Mouse (Mus musculus): ENCODE data around the gene Rpl22. TPM values are rescaled to one million over a fixed set of nuclear protein-coding genes. Genes with fewer than 3 reads are reported as not detected.

The Rpl22 gene
- 100 to 1,000 TPM; 165 to 223 TPM for total RNA-seq (2021)
- long read RNA-seq, experiment 1, transcript Rpl22-205 (4 exons, 581 nt): major isoform, 73 of 118 reads
- long read RNA-seq, experiment 1, partial matches to known transcripts: 16 of 118 reads
- long read RNA-seq, experiment 1, other reads (novel, unspliced or antisense): 29 of 118 reads
- long read RNA-seq, experiment 2, transcript Rpl22-205 (4 exons, 581 nt): major isoform, 121 of 183 reads
- long read RNA-seq, experiment 2, partial matches to known transcripts: 31 of 183 reads
- long read RNA-seq, experiment 2, other reads (novel, unspliced or antisense): 31 of 183 reads

DNA sequence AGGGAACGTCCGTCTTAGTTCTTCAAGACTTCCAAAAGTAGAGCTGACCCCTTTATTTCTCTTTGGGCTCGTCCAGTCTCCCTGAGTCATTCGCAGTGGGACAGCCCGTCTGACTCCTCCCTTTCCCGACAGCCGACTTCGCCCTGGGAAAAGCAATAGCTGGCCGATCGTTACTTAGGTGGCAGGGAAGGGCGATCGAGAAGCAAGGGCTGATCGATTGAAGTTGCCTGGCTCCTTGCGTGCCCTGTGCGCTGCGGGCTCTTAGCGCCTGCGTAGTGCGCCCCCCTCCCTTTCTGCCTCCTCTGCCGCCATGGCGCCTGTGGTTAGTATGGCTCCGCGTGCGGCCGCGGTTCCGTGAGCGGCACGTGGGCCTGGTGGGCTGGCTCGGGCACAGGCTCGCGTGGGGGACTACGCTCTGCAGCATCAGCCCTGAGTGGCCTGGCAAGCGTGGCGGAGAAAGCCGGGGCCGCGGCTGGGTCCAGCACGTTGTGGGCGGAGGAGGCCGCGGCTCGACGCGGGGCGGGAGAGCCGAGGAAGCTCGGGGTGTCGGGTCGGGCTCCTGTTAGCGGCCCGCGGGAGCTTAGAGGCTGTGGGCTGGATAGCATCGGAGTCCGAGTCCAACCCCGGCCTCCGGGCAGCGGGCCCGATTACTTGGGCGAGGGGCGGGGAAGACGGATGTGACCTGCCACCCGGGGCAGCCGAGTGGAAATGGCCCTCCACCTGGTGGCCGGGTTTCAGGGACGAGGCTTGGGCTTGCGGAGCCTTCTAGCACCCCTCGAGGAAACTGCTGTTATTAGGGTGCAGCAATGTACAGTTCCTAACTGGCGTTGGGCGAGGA lies at the start of gene Rpl22:
Rpl22 (plus strand) TSS at position 169 of the 838 bp plus-strand sequence.
- intact Hi-C loops (cut with DNase I): no loop called here

DNA sequence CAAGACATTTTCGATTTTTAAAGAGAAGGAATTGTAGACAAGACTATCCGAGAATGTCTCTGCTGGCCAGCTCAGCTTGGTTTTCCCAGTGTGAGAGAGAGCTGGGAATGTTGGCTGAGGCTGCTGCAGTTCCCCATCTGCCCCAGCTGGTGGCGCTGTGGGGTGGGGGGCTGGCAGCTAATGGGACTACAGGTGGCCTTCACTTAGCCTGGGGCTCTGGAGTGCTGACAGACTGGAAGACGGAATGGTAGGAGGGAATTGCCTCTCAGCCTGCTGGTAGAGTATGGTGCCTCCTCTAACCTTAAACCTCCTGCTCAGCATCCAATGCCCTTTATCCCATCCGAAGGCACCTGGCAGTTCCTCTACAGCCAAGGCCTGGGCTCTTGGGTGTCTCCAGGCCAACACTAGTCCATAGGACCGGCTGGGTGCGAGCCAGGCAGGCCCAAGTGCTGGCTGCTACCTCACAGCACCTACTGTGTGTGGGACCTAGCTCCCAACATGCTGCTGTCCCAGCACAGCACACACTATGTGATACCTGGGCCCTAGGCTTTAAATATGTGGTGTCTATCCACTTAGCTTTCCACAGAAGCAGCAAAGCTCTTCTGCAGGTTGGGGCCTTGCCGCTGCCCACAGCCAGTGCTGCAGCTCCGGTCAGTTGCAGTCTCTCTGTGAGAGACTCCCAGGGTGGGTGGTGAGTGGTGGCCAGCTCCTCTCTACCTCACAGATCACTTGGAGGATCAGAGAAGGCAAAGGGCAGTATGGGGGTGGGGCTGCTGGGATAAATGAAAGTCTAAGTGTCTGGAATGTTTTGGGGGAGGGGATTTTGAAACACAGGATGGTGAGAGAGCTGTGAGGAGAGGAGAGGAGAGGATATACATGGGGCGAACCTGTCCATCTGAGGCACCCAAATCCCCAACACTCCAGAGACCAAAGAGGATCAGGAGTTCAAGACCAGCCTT lies 48.9 kb upstream of the Rpl22 start:
- DNase-seq: no peak
- intact Hi-C loops (cut with DNase I): no loop called here

More for the DNA sequence above, at the start of gene Rpl22:
- peak; percentile 84 to 90 for DNase-seq

DNA sequence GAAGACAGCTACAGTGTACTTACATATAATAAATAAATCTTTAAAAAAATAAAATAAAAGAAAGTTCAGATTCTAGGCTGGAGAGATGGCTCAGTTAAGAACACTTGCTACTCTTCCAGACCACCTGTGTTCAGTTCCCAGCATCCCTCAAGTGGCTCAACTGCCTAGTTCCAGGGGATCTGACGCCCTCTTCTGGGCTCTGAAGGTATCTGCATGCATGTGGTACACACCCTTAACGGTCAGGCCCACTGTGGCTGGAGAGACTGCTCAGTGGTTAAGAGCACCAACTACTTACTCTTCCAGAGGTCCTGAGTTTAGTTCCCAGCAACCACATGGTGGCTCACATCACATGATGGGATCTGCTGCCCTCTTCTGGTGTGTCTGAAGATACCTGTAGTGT lies 47.6 kb upstream of the Rpl22 start:
- DNase-seq: no peak
- intact Hi-C loops (cut with DNase I): no loop called here

DNA sequence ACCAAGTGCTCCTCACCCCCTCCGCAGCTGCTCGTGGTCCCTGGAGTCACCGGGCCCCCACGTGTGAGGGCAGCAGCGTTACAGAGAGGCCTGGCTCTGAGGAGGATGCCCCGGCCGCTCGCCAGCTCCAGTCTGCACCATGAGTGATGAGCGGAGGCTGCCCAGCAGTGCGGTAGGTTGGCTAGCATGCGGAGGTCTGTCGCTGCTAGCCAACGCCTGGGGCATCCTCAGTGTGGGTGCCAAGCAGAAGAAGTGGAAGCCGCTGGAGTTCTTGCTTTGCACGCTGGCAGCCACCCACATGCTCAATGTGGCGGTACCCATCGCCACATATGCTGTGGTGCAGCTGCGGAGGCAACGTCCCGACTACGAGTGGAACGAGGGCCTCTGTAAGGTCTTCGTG lies 46.6 kb upstream of the Rpl22 start:
- no peak for DNase-seq
- intact Hi-C loops (cut with DNase I): no loop called here

DNA sequence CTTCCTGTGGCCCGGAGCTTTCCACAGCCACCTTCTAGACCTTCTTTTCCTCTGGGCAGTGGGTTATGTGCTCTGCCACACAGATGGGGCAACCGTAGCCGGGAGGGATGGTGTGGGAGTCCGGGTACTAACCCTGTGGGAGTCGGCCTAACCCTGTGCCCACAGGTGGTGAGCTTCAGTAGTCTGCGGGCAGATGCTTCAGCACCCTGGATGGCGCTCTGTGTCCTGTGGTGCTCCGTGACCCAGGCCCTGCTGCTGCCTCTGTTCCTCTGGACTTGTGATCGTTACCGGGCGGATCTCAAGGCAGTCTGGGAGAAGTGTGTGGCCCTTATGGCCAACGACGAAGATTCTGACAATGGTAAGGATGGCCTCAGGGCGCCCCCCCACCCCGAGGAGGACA lies 43.9 kb upstream of the Rpl22 start:
- no peak for DNase-seq
- intact Hi-C loops (cut with DNase I): no loop called here

DNA sequence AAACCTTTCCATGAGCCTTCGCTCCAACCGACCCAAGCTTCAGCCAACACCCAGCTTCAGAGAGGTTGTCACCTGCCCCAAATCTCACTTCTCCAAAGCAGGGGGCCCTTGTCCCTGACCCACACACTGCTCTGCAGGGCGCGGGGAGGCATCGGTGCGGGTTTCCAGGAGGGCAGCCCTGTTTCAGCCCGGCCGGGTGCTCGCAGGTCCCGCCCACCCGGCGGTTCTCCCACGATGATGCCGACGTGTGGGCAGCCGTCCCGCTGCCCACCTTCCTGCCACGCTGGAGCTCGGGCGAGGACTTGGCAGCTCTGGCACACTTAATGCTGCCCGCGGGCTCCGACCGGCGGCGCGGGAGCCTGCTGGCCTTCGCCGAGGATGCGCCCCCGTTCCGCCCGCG lies 42.8 kb upstream of the Rpl22 start:
- no peak for DNase-seq
- intact Hi-C loops (cut with DNase I): loop anchor here (2.0 kb wide), 1 partner anchor 110 kb away; no protein-coding TSS in a partner anchor

DNA sequence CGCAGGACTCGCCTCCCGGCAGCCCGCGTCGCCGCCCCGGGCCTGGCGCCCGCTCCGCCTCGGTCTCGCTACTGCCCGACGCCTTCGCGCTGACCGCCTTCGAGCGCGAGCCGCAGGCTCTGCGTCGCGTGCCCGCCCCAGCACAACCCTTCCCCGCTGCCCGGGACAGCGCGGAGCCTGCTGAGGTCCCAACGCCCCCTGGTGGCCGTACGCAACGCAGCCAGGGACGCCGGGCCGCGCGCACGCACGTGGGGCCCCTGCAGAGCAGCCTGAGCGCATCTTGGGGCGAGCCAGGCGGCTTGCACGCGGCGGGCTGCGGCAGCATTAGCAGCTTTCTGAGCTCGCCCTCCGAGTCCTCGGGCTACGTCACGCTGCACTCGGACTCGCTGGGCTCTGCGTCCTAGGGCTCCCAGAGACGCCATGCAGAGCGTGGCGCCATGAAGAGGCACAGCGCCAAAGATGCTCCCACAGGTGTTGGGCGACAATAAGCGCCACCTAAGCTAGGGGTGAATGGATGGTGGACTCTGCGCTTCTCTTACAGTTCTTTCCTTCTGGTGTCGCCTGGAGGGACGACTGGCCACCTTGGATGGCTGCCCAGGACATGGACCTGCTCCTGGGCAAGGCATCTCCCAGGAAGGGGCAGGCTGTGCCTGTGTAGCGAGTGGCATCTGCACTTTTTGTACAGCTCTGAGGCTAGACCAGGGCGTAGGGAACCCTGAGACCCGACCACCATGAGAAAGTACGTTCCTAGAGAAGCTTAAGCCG lies 42.2 kb upstream of the Rpl22 start:
- intact Hi-C loops (cut with DNase I): loop anchor here (2.0 kb wide), 1 partner anchor 111 kb away; no protein-coding TSS in a partner anchor
- peak; percentile 73 to 75 for DNase-seq

DNA sequence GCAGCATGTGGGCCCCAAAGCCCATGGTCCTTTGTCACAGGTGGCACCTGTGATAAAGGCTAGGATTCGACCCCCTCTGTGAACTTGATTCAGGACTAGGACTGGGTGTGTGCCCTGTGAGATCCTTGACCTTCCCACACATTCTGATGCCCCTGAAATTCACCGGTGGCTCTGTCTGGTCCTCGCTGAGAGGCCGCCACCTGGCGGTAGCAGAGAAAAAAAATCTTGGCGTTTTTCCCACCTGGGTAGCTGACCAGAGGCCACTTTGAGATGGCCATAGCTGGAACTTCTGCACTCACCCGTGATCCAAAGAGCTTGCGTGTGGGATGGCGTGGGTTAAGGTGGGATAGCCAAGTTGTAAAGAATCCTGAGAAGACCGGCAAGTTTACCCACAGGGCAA lies 40.0 kb upstream of the Rpl22 start:
- intact Hi-C loops (cut with DNase I): loop anchor here (2.0 kb wide), 1 partner anchor 73 kb away; no protein-coding TSS in a partner anchor
- peak; percentile 47 to 50 for DNase-seq

DNA sequence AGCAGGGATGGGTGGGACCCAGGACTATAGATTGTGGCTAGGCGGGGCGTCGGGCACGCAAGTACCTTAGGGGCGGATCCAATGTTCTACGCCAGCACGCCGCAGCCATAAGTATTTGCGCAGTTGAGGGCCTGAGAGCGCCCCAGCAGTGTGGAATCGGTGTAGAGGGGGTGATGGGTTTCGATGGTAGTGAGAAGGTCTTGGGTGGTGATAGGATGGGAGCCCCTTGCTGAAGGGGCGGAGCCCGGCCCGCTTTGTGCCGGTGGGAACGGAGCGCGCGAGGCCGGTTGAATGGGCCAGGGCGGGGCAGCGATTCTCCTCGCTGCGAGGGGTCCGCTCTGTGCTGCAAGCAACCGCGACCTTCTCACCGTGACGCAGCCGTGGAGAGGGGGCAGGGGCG lies 39.4 kb upstream of the Rpl22 start:
- no peak for DNase-seq
- intact Hi-C loops (cut with DNase I): no loop called here

DNA sequence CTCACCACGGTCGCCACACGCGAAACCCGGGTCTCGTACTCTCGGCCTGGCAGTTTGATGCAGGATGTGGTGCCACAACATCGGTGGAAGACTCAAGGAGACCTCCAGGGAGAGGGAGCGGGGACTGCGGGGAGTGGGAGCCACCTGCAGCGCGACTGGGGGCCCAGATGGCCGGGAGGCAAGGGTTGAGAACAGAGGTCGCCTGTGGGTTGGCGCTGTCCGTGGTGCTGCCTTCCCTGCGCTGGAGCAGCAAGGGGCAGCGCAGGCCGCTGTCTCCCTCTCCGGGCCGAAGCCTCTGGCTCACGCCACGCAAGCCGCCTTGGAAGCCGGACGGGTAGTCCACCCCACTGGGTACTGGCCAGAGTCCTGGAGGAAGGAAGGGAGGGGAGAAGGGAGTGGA lies 38.7 kb upstream of the Rpl22 start:
- intact Hi-C loops (cut with DNase I): no loop called here
- DNase-seq: peak in 1 of 2 experiments; percentile 51

DNA sequence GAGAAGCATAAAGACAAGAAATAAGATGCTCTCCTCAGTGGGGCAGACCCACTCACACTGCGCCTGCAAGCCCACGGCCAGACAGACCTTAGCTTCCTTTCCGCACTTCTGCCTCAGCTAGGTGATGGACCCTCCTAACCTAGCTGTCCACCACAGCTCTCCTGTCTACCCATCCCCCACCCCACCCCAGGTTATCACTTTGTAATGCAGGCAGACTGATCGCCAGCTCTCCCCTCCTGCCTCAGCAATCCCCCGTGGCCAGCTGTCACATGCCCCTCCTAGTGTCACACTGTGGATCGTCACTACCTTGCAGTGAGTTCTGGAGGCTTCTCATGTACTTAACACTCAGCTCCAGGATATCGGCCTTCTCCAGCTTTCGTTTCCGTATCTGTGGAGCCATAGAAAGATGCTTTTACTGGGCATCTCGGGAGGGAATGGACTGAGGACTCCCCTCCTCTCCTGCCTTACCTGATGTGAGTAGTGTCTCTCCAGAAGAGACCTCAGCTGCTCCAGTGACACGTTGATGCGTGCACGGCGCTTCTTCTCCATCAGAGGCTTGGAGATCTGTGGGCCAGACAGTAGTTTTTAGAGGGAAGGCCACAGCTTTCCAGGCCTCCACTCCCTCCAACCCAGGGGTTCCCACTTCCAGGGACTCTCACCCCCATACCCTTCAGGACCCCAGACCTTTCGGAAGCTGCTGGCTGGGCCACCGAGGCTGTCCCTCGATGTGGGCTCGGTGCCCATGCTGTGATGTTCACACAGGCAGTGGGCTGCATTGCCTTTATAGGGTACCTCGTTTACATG lies 38.0 kb upstream of the Rpl22 start:
- intact Hi-C loops (cut with DNase I): no loop called here
- DNase-seq: no peak

DNA sequence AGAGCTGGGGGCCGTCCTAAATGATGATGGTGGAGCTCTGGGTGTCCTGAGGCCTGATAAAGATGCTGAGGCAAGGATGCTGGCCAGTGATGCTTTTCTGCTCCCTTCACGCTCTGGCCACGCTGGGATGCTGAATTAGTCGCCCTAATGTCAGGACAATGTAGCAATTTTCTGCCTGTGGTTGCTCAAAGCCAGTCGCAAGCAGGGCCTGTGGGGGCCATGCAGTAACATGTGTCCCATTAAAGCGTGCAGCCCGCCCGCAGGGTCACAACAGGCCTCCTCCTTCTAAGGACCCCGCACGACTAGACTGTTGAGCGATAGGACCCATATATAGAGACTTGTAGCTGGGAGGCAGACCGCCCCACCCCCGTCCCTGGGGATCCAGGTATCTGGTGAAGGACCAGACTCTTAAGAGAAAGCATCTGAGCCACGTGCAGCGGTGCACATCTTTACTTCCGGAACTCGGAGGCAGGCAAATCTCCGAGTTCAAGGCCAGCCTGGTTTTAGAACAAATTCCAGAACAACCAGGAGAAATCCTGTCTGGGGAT lies 37.1 kb upstream of the Rpl22 start:
- intact Hi-C loops (cut with DNase I): no loop called here
- DNase-seq: no peak

DNA sequence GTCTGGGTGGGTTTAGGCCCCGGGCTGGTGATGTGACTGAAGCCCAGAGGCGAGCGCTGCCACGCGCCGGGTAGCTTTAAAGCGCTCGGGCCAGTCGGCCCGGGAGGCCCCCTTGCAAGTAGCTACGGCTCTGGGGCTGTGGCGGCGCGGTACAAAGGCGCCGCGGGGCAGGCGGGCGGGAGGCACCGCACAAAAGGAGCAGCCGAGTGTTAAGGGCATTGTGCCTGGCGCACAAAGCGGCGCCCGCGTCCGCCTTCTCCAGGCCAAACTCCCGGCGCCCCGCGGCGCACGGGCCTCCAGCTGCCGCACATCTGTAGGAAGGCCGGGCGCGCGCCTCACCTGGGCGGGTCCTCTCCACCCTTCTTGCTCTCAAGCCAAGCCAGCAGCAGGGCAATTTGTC lies 35.2 kb upstream of the Rpl22 start:
- intact Hi-C loops (cut with DNase I): no loop called here

DNA sequence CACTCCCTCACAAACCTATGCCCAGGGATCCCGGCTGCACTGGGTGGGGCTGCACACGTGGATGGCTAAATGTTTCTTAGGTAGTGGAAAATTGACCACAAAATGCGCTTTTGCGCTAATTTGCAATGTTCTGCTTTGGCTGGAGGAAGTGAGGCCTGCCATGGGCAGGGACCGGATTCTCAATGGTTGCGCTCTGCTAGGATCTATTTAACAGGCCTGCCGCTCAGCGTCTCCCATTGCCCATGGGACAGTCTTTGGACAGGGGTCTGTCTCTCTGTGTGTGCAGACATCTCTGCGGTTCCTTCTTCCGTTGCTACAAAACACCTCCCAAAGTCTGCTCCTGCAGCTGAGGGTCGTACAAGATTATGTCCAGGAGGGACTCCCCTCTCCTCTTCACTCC lies 34.6 kb upstream of the Rpl22 start:
- no peak for DNase-seq
- intact Hi-C loops (cut with DNase I): no loop called here

More for the DNA sequence above, 35.2 kb upstream of the Rpl22 start:
- DNase-seq: no peak

DNA sequence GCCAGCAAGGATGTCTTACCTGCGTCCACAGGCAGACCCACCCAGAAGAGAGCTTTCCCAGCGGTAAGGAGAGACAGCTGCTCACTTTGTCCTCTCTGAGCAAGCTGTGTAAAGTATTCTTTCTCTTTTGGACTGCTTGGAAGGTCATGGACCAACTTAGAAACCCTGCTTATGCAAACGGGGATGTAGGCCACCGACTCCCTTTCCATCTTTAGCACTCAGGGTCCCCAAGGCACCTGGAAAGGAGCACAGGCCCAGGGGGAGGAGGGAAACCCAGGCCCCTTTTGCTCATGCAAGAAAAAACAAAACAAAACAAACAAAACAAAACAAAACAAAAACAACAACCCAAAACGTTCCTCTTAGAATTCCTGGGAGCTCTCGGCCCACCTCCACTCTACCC lies 34.0 kb upstream of the Rpl22 start, which contains the start of gene Hes3:
Hes3 (minus strand) TSS at position 101 of the 400 bp plus-strand sequence.
- intact Hi-C loops (cut with DNase I): no loop called here
- no peak for DNase-seq

DNA sequence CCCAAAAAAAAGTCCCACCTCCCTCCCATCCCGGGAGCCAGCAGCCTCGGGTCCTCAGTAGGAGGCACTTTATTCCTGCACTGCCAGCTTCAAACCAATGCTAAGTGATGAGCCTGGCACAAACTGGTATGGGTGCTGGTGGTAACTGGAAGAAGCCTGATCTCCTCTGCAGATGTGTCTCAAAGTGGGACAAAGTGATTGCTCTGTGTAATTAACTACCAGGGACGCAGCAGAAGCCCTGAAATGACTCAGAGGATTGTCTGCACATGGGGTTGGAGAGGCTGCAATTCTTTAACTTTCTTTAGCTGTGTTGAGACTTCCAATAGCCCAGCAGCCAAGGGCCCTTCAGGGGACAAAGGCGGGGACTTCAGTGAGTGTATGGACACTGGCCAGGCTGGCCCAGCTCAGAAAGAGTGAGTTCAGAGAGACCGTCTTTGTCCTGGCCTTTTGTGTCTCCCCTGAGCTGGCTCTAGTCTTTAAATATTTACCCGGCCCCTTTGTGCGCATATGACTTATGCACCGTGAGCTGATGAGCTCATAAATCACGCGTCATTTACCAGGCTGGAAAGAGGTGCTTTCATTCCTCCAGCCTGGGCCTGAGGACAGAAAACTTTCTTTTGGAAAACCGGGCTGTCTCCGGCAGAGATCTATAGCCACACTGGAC lies 33.3 kb upstream of the Rpl22 start:
- DNase-seq: no peak
- intact Hi-C loops (cut with DNase I): no loop called here

DNA sequence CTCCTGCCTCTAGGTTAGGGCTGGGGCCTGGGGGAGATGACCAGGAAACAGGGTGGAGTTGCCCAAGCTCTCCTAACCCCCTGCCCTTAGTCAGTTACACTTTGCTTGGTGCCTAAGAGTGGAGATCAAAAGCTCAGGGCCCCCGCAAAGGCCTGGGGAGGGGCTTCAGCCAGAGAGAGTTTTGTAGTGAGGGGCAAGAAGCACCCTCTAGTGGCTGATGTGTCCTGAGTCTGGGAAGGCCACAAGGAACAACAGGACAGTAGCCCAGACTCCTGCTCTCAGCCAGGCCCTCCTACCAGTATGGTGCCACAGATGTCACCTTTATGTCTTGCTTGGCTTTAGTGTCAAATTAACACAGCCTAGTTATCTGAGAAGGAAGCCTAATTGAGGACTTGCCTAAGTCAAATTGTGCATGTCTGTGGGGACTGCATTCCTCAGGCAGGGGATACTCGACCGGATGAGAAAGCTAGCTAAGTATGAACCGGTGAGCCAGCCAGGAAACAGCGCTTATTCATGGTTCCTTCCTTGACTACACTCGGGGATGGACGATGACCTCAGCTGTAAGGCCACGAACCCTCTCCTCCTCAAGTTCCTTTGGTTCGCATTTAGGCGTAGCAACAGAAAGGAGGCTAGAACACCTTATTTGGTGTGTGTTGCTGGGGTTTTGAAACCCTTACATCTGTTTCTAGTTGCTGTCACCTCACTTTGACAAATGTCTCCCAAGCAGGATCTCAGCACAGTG lies 31.2 kb upstream of the Rpl22 start:
- DNase-seq: no peak
- intact Hi-C loops (cut with DNase I): no loop called here

Measured in gastrocnemius, postnatal 36 days (tissue).